Comparison of ENCODE assay signal across 27 mouse cellular contexts in genomic region chr14:73292434-73292833, GRCm38 (mm10).
"Had no signal": no experiment of that assay in that cellular context is flagged by ENCODE, and none has a peak within 500 bp of the region (broad histone marks: within the 10 kb centered on the region; RNA-seq: fewer than 3 reads in every experiment).

No protein-coding gene starts in this region.

- H3K4me2 ChIP-seq: heart, embryonic 11.5 days; heart, embryonic 13.5 days; heart, embryonic 15.5 days; hindbrain, embryonic 13.5 days; kidney, embryonic 15.5 days; limb, embryonic 13.5 days; limb, embryonic 15.5 days; liver, embryonic 11.5 days; liver, embryonic 13.5 days; liver, embryonic 15.5 days had no signal

- H3K4me1 ChIP-seq: hindbrain, embryonic 13.5 days; kidney, embryonic 15.5 days; limb, embryonic 13.5 days; limb, embryonic 15.5 days; liver, embryonic 13.5 days; liver, embryonic 15.5 days had no signal

- H3K4me3 ChIP-seq: heart, adult 2 months; heart, embryonic 13.5 days; heart, embryonic 15.5 days; hindbrain, embryonic 13.5 days; kidney, embryonic 15.5 days; limb, embryonic 13.5 days; limb, embryonic 15.5 days; liver, embryonic 13.5 days; liver, embryonic 15.5 days had no signal

- H3K27me3 ChIP-seq: heart, embryonic 13.5 days; heart, embryonic 15.5 days; hindbrain, embryonic 13.5 days; kidney, embryonic 15.5 days; limb, embryonic 13.5 days; limb, embryonic 15.5 days; liver, embryonic 13.5 days; liver, embryonic 15.5 days had no signal

- H3K9ac ChIP-seq: heart, embryonic 13.5 days; heart, embryonic 15.5 days; hindbrain, embryonic 13.5 days; kidney, embryonic 15.5 days; limb, embryonic 13.5 days; limb, embryonic 15.5 days; liver, embryonic 13.5 days; liver, embryonic 15.5 days had no signal

- H3K36me3 ChIP-seq: heart, embryonic 13.5 days; heart, embryonic 15.5 days; limb, embryonic 15.5 days had no signal

- H3K27ac ChIP-seq: heart, adult 2 months; heart, embryonic 13.5 days; heart, embryonic 15.5 days; hindbrain, embryonic 13.5 days; hindbrain, postnatal 0 days; kidney, embryonic 15.5 days; kidney, postnatal 0 days; limb, embryonic 13.5 days; limb, embryonic 15.5 days; liver, embryonic 13.5 days; liver, embryonic 15.5 days had no signal

- DNase-seq: gastrocnemius, postnatal 14 days; gastrocnemius, postnatal 36 days; heart, adult 11 months; heart, adult 2 months; heart, postnatal 14 days; heart, postnatal 36 days; kidney, adult 11 months; kidney, adult 2 months; kidney, adult 9 months; kidney, postnatal 14 days; kidney, postnatal 36 days; layer of hippocampus, adult 9-11 months; layer of hippocampus, postnatal 36 days; left cerebral cortex, postnatal 4 days; liver, embryonic 13.5 days had no signal

- ATAC-seq: hindbrain, postnatal 0 days; intestine, embryonic 16.5 days had no signal

- H3K9me3 ChIP-seq: heart, embryonic 13.5 days; heart, embryonic 15.5 days; hindbrain, embryonic 13.5 days; kidney, embryonic 15.5 days; limb, embryonic 13.5 days; limb, embryonic 15.5 days; liver, embryonic 13.5 days; liver, embryonic 15.5 days had no signal
